Mouse (Mus musculus) CD4-positive, CD25-positive, alpha-beta regulatory T cell (primary cell): ENCODE measurements around the gene Hist1h2ae. TPM values are rescaled to one million over a fixed set of nuclear protein-coding genes. Genes with fewer than 3 reads are reported as not detected.

Experiments
- polyA plus RNA-seq: library from polyadenylated mRNA; unstranded; fragments of 100-300 nt; shearing (Covaris generic); gene quantifications from one replicate; pipeline ENCODE4 v1.2.1, GENCODE M21; 2017

Gene Hist1h2ae
- polyA plus RNA-seq, 1 experiment from 2014 or later: 4.5 TPM

Other genes starting within 250 kb of the Hist1h2ae start
- gene Zfp322a, start 202.0 kb downstream of the Hist1h2ae start, polyA plus RNA-seq: 25.9 TPM
- 12.4 TPM for gene Abt1, start 147.4 kb downstream of the Hist1h2ae start, polyA plus RNA-seq
- gene Btn1a1, start 105.3 kb downstream of the Hist1h2ae start, polyA plus RNA-seq: 0.05 TPM
- not detected for gene Btn2a2, start 82.4 kb downstream of the Hist1h2ae start, polyA plus RNA-seq
- 5.1 TPM for gene Hist1h4h, start 40.2 kb downstream of the Hist1h2ae start, polyA plus RNA-seq
- not detected for gene Hist1h2af, start 37.3 kb downstream of the Hist1h2ae start, polyA plus RNA-seq
- 0.53 TPM for gene Hist1h3g, start 35.8 kb downstream of the Hist1h2ae start, polyA plus RNA-seq
- not detected for gene Hist1h2bh, start 27.8 kb downstream of the Hist1h2ae start, polyA plus RNA-seq
- gene Hist1h3f, start 27.2 kb downstream of the Hist1h2ae start, polyA plus RNA-seq: 0.37 TPM
- gene Hist1h4f, start 19.6 kb downstream of the Hist1h2ae start, polyA plus RNA-seq: 0.66 TPM
- gene Hist1h1d, start 18.0 kb downstream of the Hist1h2ae start, polyA plus RNA-seq: 0.60 TPM
- 2.0 TPM for gene Hist1h3e, start 8.9 kb downstream of the Hist1h2ae start, polyA plus RNA-seq
- 3.0 TPM for gene Hist1h2bg, start 176 bp upstream of the Hist1h2ae start, polyA plus RNA-seq
- 0.68 TPM for gene Hist1h2bf, start 3.0 kb upstream of the Hist1h2ae start, polyA plus RNA-seq
- not detected for gene Hist1h2ad, start 3.2 kb upstream of the Hist1h2ae start, polyA plus RNA-seq
- gene Hist1h3d, start 4.5 kb upstream of the Hist1h2ae start, polyA plus RNA-seq: 0.18 TPM
- gene Hist1h4d, start 10.4 kb upstream of the Hist1h2ae start, polyA plus RNA-seq: 17.1 TPM
- gene Hist1h2be, start 49.9 kb upstream of the Hist1h2ae start, polyA plus RNA-seq: 3.0 TPM
- 13.2 TPM for gene Hist1h1e, start 51.3 kb upstream of the Hist1h2ae start, polyA plus RNA-seq
- gene Hist1h2ac, start 112.7 kb upstream of the Hist1h2ae start, polyA plus RNA-seq: 0.59 TPM
- 10.5 TPM for gene Hist1h2bc, start 113.0 kb upstream of the Hist1h2ae start, polyA plus RNA-seq
- gene Hist1h1t, start 124.6 kb upstream of the Hist1h2ae start, polyA plus RNA-seq: not detected
- 5.3 TPM for gene Hist1h4c, start 127.2 kb upstream of the Hist1h2ae start, polyA plus RNA-seq
- 0.74 TPM for gene Hfe, start 139.6 kb upstream of the Hist1h2ae start, polyA plus RNA-seq
- 23.2 TPM for gene Hist1h1c, start 167.6 kb upstream of the Hist1h2ae start, polyA plus RNA-seq
- 0.38 TPM for gene Hist1h3c, start 174.4 kb upstream of the Hist1h2ae start, polyA plus RNA-seq
- gene Hist1h2bb, start 175.5 kb upstream of the Hist1h2ae start, polyA plus RNA-seq: not detected
- 1.7 TPM for gene Hist1h2ab, start 179.9 kb upstream of the Hist1h2ae start, polyA plus RNA-seq
- not detected for gene Hist1h3b, start 181.0 kb upstream of the Hist1h2ae start, polyA plus RNA-seq
- 14.5 TPM for gene Hist1h4b, start 185.8 kb upstream of the Hist1h2ae start, polyA plus RNA-seq
- not detected for gene Hist1h4a, start 190.0 kb upstream of the Hist1h2ae start, polyA plus RNA-seq
- gene Hist1h3a, start 191.2 kb upstream of the Hist1h2ae start, polyA plus RNA-seq: 4.0 TPM
- gene Hist1h1a, start 192.4 kb upstream of the Hist1h2ae start, polyA plus RNA-seq: 1.1 TPM
- not detected for gene Trim38, start 198.7 kb upstream of the Hist1h2ae start, polyA plus RNA-seq
- not detected for gene Slc17a2, start 235.8 kb upstream of the Hist1h2ae start, polyA plus RNA-seq